Mouse (Mus musculus) hindlimb bud, embryonic 11.5 days (tissue): ENCODE results near the gene Olfr1145.

Experiments used
- DNase-seq: peaks from one replicate; pipeline ENCODE4 v3.0.0-alpha.2; 2012; ENCODE audit warnings: low read depth, low spot score; ENCODE audit errors: extremely low spot score

Gene Olfr1145

DNA sequence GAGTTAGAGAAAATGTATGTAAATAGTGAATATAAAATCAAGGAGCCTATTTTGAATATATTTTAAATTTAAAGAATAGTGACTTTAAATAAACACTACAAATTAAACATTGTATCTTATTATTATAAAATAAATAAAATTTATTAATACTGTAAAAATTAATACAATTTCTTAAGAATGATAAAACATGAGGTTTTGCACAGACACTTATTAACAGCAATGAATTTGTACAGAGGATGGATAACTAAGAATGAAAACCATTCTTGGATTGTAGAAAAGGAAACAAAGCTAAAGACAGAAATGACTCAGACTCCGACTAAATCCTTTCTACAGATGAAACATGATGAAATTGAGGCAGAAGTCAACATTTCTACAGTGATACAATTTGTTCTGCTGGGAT is at the start of gene Olfr1145:
Olfr1145 (plus strand) TSS at position 301 of the 400 bp plus-strand sequence.
- no peak for DNase-seq

DNA sequence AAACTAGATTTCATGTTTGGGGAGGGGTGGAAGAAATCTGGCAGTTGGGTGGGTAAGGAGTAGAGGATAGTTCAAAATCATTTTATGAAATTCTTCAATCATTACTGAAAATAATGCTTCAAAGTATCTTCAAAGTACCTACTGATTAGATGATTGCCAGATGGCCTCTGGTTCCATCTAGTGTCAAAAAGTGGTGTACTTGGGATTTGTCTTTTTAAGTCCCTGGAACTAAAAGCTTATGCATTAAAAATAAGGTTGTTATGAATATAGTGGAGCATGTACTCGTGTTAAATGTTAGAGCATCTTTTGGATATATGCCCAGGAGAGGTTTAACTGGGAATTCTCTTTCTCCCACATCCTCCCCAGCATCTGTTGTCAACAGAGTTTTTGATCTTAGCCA is 33.5 kb upstream of the Olfr1145 start:
- DNase-seq, result no peak

DNA sequence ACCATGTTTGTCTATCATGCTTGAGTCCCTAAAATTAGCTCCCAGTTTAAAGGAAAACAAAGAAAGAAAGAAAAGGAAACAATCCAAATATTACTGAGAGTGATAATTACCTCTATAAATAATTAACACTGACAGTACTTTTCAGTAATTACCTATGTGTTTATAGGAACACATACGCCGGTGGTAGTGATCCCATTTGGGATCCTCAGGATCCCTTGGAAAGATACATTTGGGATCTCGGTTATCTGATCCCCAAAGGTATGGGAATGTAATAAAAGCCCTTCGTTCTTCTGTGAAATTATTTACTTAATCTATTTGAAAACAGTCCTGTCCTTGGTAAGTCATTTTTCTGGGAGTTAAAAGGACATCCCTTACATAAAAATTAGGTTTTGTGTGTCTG is 30.4 kb upstream of the Olfr1145 start, which contains the start of gene Olfr152:
Olfr152 (plus strand) TSS at position 301 of the 400 bp plus-strand sequence.
- DNase-seq, result no peak

DNA sequence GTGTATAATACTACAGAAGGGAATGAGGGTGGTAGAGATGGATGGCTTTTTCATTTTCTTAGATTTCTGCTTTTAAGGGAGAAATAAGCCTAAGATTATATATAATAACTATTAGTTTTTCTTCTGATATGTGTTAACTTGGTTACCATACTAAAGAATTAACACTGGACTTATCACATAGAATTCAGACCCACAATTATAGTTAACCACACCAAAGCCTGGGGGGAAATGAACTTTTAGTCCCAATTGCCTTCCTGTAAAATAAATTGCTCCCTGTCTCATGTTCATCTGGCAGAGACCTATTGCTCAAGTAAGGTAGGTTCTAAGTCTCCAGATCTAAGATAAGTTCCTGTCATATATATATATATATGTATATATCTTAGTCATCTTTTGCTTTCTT is 9.3 kb upstream of the Olfr1145 start, which contains the start of gene Olfr1143:
Olfr1143 (plus strand) TSS at position 301 of the 400 bp plus-strand sequence.
- DNase-seq, result no peak

DNA sequence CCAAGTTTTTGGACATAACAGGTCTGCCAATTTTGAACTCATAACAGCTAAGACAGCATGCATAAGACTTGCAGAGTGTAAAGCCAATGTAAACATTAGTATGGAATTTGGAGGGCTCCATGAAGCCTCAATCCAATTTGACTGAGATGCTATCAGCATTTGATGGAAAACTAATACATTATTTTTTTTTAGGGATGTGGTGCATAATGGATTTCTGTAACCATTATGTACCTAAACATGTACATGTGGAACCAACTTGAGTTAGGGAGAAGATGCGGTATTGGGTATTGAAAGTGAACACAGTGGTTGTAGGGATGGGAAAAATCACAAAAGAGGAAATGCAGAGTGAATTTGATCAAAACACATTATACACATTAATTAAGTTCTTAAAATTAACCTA is 20.6 kb downstream of the Olfr1145 start, which contains the start of gene Olfr1148:
Olfr1148 (plus strand) TSS at position 301 of the 400 bp plus-strand sequence.
- DNase-seq, result no peak

DNA sequence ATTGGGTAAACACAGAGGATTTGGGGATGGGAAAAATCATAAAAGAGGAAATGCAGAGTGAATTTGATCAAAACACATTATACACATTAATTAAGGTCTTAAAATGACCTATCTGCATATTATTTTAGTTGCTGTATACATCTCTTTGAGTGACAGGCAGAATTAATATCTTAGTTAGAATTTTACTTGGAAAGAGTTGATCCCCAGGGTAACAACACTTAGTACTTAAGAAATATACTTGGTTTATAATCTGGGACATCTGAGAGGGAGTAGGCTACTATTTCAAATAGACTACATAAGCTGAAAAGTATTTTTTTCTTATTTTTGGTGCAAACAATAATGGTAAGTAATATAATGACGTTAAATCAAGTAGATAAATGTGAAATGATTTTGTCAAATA is 34.1 kb downstream of the Olfr1145 start, which contains the start of gene Olfr1150-ps1:
Olfr1150-ps1 (plus strand) TSS at position 301 of the 400 bp plus-strand sequence.
- DNase-seq, result no peak

DNA sequence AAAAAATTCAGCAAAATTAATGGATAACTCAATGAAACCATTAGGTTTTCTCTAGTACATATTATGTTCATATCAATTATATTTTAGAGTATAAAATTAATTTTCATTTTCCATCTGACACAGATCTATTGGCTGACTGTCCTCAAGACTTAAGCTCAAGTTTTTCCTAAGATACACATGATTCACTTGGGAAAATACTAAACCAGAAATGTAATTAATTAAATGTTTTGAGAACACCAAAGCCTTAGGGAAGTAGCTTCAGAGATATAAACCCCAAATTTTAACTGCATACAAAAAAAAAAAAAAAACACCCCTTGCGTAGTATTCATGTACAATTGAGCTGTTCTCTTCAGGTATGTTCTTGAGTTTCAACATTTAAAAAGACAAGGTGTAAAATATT is 45.9 kb downstream of the Olfr1145 start, which contains the start of gene Olfr1151:
Olfr1151 (plus strand) TSS at position 301 of the 400 bp plus-strand sequence.
- no peak for DNase-seq
